Mouse (Mus musculus): ENCODE measurements around the gene Tmem41b. TPM values are rescaled to one million over a fixed set of nuclear protein-coding genes. Genes with fewer than 3 reads are reported as not detected.

Tmem41b gene
- polyA plus RNA-seq, 1 experiment from 2014 or later, result 65.6 TPM

DNA sequence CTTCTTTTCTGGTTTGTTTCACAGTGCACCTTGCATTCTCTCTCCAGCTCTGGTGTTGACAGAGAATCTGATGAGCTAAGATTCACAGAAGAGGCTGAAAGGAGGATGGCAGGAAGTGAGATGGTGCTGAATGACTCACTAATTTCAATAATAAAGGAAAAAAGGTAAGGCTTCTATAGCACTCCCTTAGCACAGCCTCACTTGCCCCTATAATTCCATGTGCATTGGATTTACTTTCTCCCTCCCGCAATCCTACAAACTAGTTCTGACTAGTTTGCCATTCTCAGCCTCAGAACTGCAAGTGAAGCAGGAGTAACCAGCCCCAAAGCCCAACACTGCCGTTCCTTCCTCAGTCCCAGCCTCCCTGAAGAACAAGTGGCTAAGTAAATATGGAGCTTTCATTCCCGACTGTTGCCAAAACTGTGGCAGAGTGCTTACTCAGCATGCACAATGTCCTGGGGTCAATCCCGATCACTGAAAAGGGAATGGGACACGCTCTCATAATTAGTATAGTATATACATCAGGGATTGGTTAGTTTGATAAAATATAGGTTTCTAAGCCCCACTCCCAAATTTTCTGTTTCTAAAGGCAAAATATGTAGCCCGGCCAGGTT lies 42.2 kb downstream of the Tmem41b start:
- Histone ChIP-seq H3K27ac (peak overlapping the region; percentile 22; the same call in 1 of the 2 replicates), H3K27me3 (ENCODE audit: insufficient read depth, poor library complexity, severe bottlenecking) (no peaks in the 10 kb centered on the region), H3K4me3 (no peak overlapping the region), H3K4me1 (peaks cover 19% of the 10 kb centered on the region; the same call in 1 of the 2 replicates), H3K9me3 (no peaks in the 10 kb centered on the region), H3K36me3 (peaks cover 2% of the 10 kb centered on the region; the same call in 1 of the 2 replicates)
- WGBS, result 53% methylated on average over 6 of the region's 6 CpGs
- DNase-seq (ENCODE audit: low spot score), result no peak

- H3K9me3 ChIP-seq, result no peaks in the 10 kb centered on the region
- peaks cover 67% of the 10 kb centered on the region for H3K36me3 ChIP-seq
- no peaks in the 10 kb centered on the region for H3K27me3 ChIP-seq (ENCODE audit: insufficient read depth, poor library complexity, severe bottlenecking)
- no peak overlapping the region for H3K27ac ChIP-seq
- H3K4me1 ChIP-seq, result peaks cover 5% of the 10 kb centered on the region; the same call in 1 of the 2 replicates
- no peak overlapping the region for H3K4me3 ChIP-seq
- DNase-seq (ENCODE audit: low spot score), result no peak
Observed at GRCm38 (mm10) chr7:109929628-109930027, 57.1 kb downstream of the Tmem41b start.

- Histone ChIP-seq H3K36me3 (peaks cover 61% of the 10 kb centered on the region), H3K4me1 (peaks cover 5% of the 10 kb centered on the region; the same call in 1 of the 2 replicates), H3K27ac (no peak overlapping the region), H3K9me3 (no peaks in the 10 kb centered on the region), H3K4me3 (no peak overlapping the region), H3K27me3 (ENCODE audit: insufficient read depth, poor library complexity, severe bottlenecking) (no peaks in the 10 kb centered on the region)
- 90% methylated on average over 6 of the region's 6 CpGs for WGBS
- no peak for DNase-seq (ENCODE audit: low spot score)
Observed at GRCm38 (mm10) chr7:109928365-109928764, 58.4 kb downstream of the Tmem41b start.

- no peak overlapping the region for H3K27ac ChIP-seq
- H3K36me3 ChIP-seq, result peaks cover 57% of the 10 kb centered on the region
- no peaks in the 10 kb centered on the region for H3K9me3 ChIP-seq
- H3K4me1 ChIP-seq, result peaks cover 5% of the 10 kb centered on the region; the same call in 1 of the 2 replicates
- 73% methylated on average over 2 of the region's 2 CpGs for WGBS
- DNase-seq (ENCODE audit: low spot score), result no peak
- H3K4me3 ChIP-seq, result no peak overlapping the region
- H3K27me3 ChIP-seq (ENCODE audit: insufficient read depth, poor library complexity, severe bottlenecking), result no peaks in the 10 kb centered on the region
Observed at GRCm38 (mm10) chr7:109924965-109925364, 61.8 kb downstream of the Tmem41b start.

DNA sequence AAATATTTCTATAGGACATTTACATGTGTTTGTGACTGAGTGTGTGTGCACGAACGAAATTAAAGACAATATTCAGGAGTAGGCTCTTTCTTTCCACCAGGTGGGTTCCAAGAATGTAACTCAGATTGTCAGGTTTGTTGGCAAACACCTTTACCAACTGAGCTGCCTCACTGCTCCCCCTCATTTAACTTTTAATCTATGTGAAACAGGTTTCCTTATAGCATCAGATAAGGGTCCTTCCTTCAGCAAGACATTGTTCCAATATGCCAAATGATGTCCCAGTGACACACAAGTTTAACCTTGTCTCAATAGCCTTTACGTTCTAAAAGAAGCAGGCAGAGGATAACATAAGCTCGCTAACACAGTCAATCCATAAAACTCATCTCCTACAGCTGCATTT lies 63.8 kb downstream of the Tmem41b start:
- Histone ChIP-seq H3K27ac (no peak overlapping the region), H3K9me3 (no peaks in the 10 kb centered on the region), H3K27me3 (ENCODE audit: insufficient read depth, poor library complexity, severe bottlenecking) (no peaks in the 10 kb centered on the region), H3K4me3 (no peak overlapping the region), H3K4me1 (peaks cover 5% of the 10 kb centered on the region; the same call in 1 of the 2 replicates), H3K36me3 (peaks cover 67% of the 10 kb centered on the region)
- DNase-seq (ENCODE audit: low spot score), result no peak
- 87% methylated on average over 4 of the region's 4 CpGs for WGBS

Other genes with a start within 250 kb of the Tmem41b start
- gene Tmem9b, start 234.1 kb downstream of the Tmem41b start, polyA plus RNA-seq (2016; fragmentation: Nextera tagmentation; extraction: Ambion mirVana), result 45.9 and 58.4 TPM in 2 replicates
- 0.24 and 1.3 TPM in 2 replicates for gene Nrip3, start 204.9 kb downstream of the Tmem41b start, polyA plus RNA-seq (2016; fragmentation: Nextera tagmentation; extraction: Ambion mirVana)
- gene Scube2, start 121.2 kb downstream of the Tmem41b start, polyA plus RNA-seq (2016; fragmentation: Nextera tagmentation; extraction: Ambion mirVana), result 4.7 and 11.3 TPM in 2 replicates
- 27.7 and 28.4 TPM in 2 replicates for gene Dennd5a, start 26.5 kb downstream of the Tmem41b start, polyA plus RNA-seq (2016; fragmentation: Nextera tagmentation; extraction: Ambion mirVana)
- gene Ipo7, start 31.3 kb upstream of the Tmem41b start, polyA plus RNA-seq (2016; fragmentation: Nextera tagmentation; extraction: Ambion mirVana), result 38.4 and 43.9 TPM in 2 replicates
- gene Zfp143, start 74.3 kb upstream of the Tmem41b start, polyA plus RNA-seq (2016; fragmentation: Nextera tagmentation; extraction: Ambion mirVana), result 18.7 and 19.0 TPM in 2 replicates
- gene Wee1, start 135.1 kb upstream of the Tmem41b start, polyA plus RNA-seq (2016; fragmentation: Nextera tagmentation; extraction: Ambion mirVana), result 25.1 and 29.0 TPM in 2 replicates
- gene Swap70, start 234.8 kb upstream of the Tmem41b start, polyA plus RNA-seq (2016; fragmentation: Nextera tagmentation; extraction: Ambion mirVana), result 22.8 and 26.6 TPM in 2 replicates